Mouse (Mus musculus): ENCODE measurements around the gene Nsd2. TPM values are rescaled to one million over a fixed set of nuclear protein-coding genes. Genes with fewer than 3 reads are reported as not detected.

Gene Nsd2
- 40.2 and 46.6 TPM in 2 replicates for polyA plus RNA-seq (2015; fragmentation: Nextera tagmentation; extraction: Ambion mirVana)

DNA sequence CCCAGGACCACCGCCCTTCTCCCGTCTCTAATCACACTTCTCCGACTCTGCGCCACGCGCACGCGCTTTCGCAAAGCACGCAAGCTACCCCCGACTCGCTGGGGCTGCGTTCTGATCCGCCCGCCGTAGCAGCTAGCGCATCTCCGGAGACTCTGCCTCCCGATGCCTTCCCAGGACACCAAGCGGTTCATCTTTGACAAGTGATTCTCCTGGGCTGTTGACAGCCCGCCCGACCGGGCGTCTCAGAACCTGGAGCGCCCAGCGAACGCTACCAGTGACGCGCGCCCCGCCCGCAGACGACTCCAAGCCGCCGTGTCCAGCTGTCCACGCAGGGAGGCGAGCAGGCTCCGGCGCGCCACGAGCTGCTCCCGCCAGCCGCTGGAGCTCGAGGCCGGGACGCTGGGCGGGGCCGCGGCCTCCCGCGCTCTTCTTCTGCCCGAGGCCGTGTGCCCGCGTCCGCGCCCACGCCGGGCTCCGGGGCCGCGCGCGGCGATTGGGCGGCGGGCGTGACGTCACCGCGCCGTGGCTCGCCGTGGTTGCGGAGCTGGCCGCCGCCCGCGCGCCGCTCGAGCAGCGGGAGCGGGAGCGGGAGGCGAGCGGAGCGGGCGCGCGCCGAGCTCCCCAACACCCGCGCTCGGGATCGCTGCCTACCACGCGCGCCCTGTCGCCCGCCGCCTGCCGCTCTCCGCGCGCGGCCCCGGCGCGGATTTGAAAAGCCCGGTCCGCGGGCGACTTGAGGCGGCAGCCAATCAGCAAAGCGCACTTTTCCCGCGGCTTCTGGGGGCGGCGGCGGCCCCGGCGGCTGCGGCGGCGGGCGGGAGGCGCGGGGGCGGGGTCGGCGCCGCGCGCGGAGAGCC, at the start of gene Nsd2:
Gene Nsd2, plus strand, starts transcription at position 850 of the 857 bp plus-strand sequence.
- under 1% methylated on average over 90 of the region's 136 CpGs for WGBS
- peak; percentile 83 for ATAC-seq (ENCODE audit: low FRiP score, low TSS enrichment)

DNA sequence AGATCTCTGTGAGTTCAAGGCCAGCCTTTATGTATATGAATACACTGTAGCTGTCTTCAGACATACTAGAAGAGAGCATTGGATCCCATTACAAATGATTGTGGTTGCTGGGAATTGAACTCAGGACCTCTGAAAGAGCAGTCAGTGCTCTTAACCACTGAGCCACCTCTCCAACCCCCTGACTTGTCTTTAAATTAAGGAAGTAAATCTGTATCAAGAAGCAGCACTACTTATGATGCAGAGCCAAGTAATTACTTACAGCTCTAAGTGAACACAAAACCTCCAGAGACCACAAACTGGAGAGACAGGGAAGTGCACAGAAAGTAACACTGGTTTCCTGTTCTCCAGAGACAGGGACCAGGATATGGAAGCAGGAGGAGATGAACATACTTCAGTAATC, 43.3 kb upstream of the Nsd2 start:
- H3K4me2 ChIP-seq (replicated peaks; ENCODE audit: low read depth, low read length) = no peak overlapping the region
- no peaks in the 10 kb centered on the region for H3K9me3 ChIP-seq (ENCODE audit: low read length)
- H3K9ac ChIP-seq (replicated peaks; ENCODE audit: low read length) = no peak overlapping the region
- H3K4me3 ChIP-seq (ENCODE audit: low read length) = no peak overlapping the region
- H3K4me1 ChIP-seq (ENCODE audit: insufficient read depth, low read length) = peaks cover 11% of the 10 kb centered on the region
- peaks cover 20% of the 10 kb centered on the region for H3K36me3 ChIP-seq (ENCODE audit: insufficient read depth, low read length)
- no peak for ATAC-seq (ENCODE audit: low FRiP score, low TSS enrichment)
- H3K27ac ChIP-seq (ENCODE audit: low read length) = no peak overlapping the region
- H3K27me3 ChIP-seq (ENCODE audit: insufficient read depth, low read length) = no peaks in the 10 kb centered on the region

More for the DNA sequence above, at the start of gene Nsd2:
- no peaks in the 10 kb centered on the region for H3K9me3 ChIP-seq (ENCODE audit: low read length)
- H3K27me3 ChIP-seq (ENCODE audit: insufficient read depth, low read length) = no peaks in the 10 kb centered on the region
- H3K9ac ChIP-seq (replicated peaks; ENCODE audit: low read length) = peak within 1 kb of the TSS; percentile 99
- peak within 1 kb of the TSS; percentile 99 for H3K4me3 ChIP-seq (ENCODE audit: low read length)
- no peaks in the 10 kb centered on the region for H3K36me3 ChIP-seq (ENCODE audit: insufficient read depth, low read length)
- peaks cover 28% of the 10 kb centered on the region for H3K4me1 ChIP-seq (ENCODE audit: insufficient read depth, low read length)
- peak within 1 kb of the TSS; percentile 75 for H3K4me2 ChIP-seq (replicated peaks; ENCODE audit: low read depth, low read length)
- H3K27ac ChIP-seq (ENCODE audit: low read length) = peak within 1 kb of the TSS; percentile 97

DNA sequence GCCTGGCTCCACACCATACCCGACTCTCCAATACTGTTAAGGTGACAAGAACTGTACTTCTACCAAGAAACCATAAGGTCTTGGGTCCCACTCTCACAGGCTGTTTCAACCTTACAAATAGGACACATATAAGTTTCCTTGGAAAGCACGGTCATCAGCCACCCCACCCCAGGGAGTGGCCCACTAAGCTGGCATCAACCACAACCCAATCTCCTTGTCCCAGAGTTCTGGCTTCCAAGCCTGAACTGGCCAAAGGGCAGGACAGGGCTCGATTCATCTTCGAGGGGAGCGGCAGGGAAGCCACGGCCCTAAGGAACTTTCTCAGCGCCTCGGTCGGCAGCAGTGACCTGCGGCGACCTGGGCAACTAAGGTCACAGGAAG, 38.6 kb upstream of the Nsd2 start:
- H3K9ac ChIP-seq (replicated peaks; ENCODE audit: low read length) = peak overlapping the region; percentile 89
- WGBS = 5% methylated on average over 11 of the region's 11 CpGs
- peaks cover 15% of the 10 kb centered on the region for H3K4me1 ChIP-seq (ENCODE audit: insufficient read depth, low read length)
- H3K9me3 ChIP-seq (ENCODE audit: low read length) = no peaks in the 10 kb centered on the region
- peak overlapping the region; percentile 76 for H3K4me2 ChIP-seq (replicated peaks; ENCODE audit: low read depth, low read length)
- ATAC-seq (ENCODE audit: low FRiP score, low TSS enrichment) = peak; percentile 8; the same call in 1 of the 2 replicates
- H3K27ac ChIP-seq (ENCODE audit: low read length) = peak overlapping the region; percentile 82
- H3K27me3 ChIP-seq (ENCODE audit: insufficient read depth, low read length) = no peaks in the 10 kb centered on the region
- peak overlapping the region; percentile 94 for H3K4me3 ChIP-seq (ENCODE audit: low read length)
- H3K36me3 ChIP-seq (ENCODE audit: insufficient read depth, low read length) = peaks cover 8% of the 10 kb centered on the region; the same call in 1 of the 2 replicates

DNA sequence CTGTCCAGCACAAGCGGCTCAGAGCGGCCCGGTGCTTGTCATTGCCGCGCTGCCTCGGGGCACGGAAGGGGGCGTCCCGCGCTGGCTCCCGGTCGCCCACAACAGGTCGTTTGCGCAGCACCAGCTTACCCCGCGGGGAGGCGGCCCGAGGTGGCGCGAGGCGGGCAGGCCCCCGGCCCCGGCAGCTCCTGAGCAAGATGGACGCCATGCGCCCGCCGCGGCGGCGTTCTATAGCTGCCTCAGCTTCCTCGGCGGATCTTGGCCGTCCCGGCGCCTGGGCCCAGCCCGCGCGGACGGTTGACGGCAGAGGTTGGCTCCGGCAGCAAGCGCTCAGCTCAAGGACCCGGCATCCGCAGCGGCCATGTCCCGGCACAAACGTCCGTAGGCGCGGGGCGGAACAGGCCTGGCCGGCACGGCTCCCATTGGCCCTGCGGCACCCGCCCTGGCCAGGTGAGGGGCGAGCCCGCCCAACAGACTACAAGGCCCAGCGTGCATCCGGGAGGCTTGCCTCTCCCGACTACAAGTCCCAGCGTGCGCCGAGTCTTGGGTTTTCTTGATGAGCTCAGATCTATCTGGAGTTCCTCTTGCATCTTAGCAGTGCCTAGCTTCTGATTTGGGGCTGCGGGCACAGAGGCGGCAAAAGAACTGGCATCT, 38.1 kb upstream of the Nsd2 start, which contains the start of gene Letm1:
Gene Letm1, minus strand, starts transcription at position 473 of the 654 bp plus-strand sequence.
- Histone ChIP-seq H3K9me3 (ENCODE audit: low read length) (no peaks in the 10 kb centered on the region), H3K36me3 (ENCODE audit: insufficient read depth, low read length) (peaks cover 5% of the 10 kb centered on the region; the same call in 1 of the 2 replicates), H3K27me3 (ENCODE audit: insufficient read depth, low read length) (no peaks in the 10 kb centered on the region), H3K9ac (replicated peaks; ENCODE audit: low read length) (peak within 1 kb of the TSS; percentile 89), H3K4me3 (ENCODE audit: low read length) (peak within 1 kb of the TSS; percentile 94), H3K27ac (ENCODE audit: low read length) (peak within 1 kb of the TSS; percentile 82), H3K4me1 (ENCODE audit: insufficient read depth, low read length) (peaks cover 15% of the 10 kb centered on the region), H3K4me2 (replicated peaks; ENCODE audit: low read depth, low read length) (peak within 1 kb of the TSS; percentile 76)
- under 1% methylated on average over 65 of the region's 65 CpGs for WGBS
- ATAC-seq (ENCODE audit: low FRiP score, low TSS enrichment) = peak; percentile 100

DNA sequence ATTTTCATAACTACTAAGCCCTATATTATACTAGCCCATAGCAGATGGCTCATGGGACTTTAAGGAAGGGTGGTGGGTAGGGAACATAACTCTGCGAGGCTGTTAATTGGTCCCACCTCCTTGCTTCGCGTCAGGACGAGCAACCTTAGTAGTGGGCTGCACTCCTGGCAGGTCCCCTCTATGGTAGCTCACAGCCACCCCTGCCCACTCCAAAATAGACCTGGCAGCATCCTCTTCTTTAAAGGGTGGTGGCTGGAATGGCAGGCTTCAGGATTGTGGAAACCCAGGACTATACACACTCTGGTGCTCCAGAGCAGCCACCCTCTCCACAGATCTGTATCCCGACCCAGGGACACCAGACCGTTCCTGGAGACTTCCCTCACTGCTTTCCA, 37.5 kb upstream of the Nsd2 start:
- Histone ChIP-seq H3K36me3 (ENCODE audit: insufficient read depth, low read length) (no peaks in the 10 kb centered on the region), H3K4me1 (ENCODE audit: insufficient read depth, low read length) (peaks cover 15% of the 10 kb centered on the region), H3K4me2 (replicated peaks; ENCODE audit: low read depth, low read length) (peak overlapping the region; percentile 76), H3K27ac (ENCODE audit: low read length) (peak overlapping the region; percentile 40; the same call in 1 of the 2 replicates), H3K27me3 (ENCODE audit: insufficient read depth, low read length) (no peaks in the 10 kb centered on the region), H3K4me3 (ENCODE audit: low read length) (peak overlapping the region; percentile 94), H3K9ac (replicated peaks; ENCODE audit: low read length) (peak overlapping the region; percentile 89), H3K9me3 (ENCODE audit: low read length) (no peaks in the 10 kb centered on the region)
- WGBS = 5% methylated on average over 6 of the region's 6 CpGs
- ATAC-seq (ENCODE audit: low FRiP score, low TSS enrichment) = peak; percentile 75

DNA sequence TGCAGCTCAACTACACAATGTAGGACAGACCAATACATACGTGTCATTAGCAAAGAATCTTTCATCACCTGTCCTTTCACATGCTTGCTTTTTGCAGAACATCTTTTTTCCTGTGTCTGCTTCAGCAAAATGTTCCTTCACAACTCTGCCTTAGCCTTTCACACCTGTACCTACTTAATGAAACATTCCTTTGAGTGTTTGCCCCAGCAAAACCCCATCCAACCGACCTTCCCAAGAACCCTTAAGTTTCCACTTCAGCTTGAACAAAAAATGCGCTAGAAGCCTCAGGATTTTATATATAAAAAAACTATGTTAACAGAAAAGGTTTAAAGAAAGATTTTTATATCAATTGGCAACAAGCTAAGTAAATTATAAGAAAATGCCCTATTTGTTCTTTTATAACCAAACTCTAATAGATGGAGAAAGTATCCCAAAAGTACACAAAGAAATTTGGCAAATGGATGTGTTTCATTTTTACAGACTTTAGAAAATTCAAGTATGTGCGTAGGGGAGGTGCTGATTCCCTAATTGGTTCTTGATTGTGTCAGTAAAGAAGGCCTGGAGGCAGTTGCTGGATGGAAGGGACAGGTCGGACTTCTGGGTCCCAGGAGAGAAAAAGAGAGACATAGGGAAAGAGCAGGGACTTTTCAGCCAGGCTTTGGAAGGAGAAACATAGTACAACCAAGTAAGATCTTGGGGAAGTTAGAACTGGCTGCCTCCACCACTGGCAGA, 28.4 kb upstream of the Nsd2 start:
- Histone ChIP-seq H3K4me3 (ENCODE audit: low read length) (no peak overlapping the region), H3K9me3 (ENCODE audit: low read length) (no peaks in the 10 kb centered on the region), H3K36me3 (ENCODE audit: insufficient read depth, low read length) (no peaks in the 10 kb centered on the region), H3K27me3 (ENCODE audit: insufficient read depth, low read length) (no peaks in the 10 kb centered on the region), H3K4me2 (replicated peaks; ENCODE audit: low read depth, low read length) (no peak overlapping the region), H3K4me1 (ENCODE audit: insufficient read depth, low read length) (no peaks in the 10 kb centered on the region), H3K9ac (replicated peaks; ENCODE audit: low read length) (no peak overlapping the region), H3K27ac (ENCODE audit: low read length) (no peak overlapping the region)
- ATAC-seq (ENCODE audit: low FRiP score, low TSS enrichment) = no peak
- WGBS = 73% methylated on average over 5 of the region's 5 CpGs

DNA sequence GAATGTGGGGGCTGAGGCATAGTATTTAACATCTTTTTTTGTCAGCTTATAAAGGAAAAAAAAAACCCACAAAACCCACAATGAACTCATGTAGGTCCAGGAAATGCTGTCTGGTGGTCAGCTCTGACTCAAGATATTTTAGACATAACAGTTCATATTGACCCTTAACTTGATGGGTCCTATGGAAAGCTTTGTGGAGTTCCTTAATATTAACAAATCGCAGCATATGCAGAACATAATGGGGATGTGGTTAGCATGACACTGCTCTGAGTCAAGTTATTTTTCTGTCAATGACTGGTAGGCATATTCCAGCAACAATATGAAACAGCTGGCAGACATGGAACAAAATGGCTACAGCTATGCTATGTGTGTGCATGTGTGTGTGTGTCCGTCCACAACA, 17.2 kb upstream of the Nsd2 start:
- Histone ChIP-seq H3K4me3 (ENCODE audit: low read length) (no peak overlapping the region), H3K4me1 (ENCODE audit: insufficient read depth, low read length) (no peaks in the 10 kb centered on the region), H3K9me3 (ENCODE audit: low read length) (peaks cover 15% of the 10 kb centered on the region), H3K4me2 (replicated peaks; ENCODE audit: low read depth, low read length) (no peak overlapping the region), H3K36me3 (ENCODE audit: insufficient read depth, low read length) (no peaks in the 10 kb centered on the region), H3K27me3 (ENCODE audit: insufficient read depth, low read length) (no peaks in the 10 kb centered on the region), H3K9ac (replicated peaks; ENCODE audit: low read length) (no peak overlapping the region), H3K27ac (ENCODE audit: low read length) (no peak overlapping the region)
- no peak for ATAC-seq (ENCODE audit: low FRiP score, low TSS enrichment)
- WGBS = 82% methylated on average over 2 of the region's 2 CpGs

DNA sequence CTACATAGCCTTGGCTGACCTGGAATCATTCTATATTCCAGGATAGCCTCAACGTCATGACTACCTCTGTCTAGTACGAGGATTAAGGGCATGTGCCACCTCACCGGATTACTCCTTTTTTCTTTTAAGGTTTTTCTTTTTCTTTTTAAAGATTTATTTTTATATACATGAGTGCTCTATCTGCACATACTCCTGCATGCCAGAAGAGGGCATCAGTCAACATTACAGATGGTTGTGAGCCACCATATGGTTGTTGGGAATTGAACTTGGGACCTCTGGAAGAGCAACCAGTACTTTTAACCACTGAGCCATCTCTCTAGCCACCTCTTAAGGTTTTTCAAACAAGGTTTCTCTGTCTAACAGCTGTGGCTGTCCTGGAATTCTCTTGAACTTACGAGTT, 9.0 kb upstream of the Nsd2 start:
- ATAC-seq (ENCODE audit: low FRiP score, low TSS enrichment) = no peak
- Histone ChIP-seq H3K36me3 (ENCODE audit: insufficient read depth, low read length) (no peaks in the 10 kb centered on the region), H3K27me3 (ENCODE audit: insufficient read depth, low read length) (no peaks in the 10 kb centered on the region), H3K9ac (replicated peaks; ENCODE audit: low read length) (no peak overlapping the region), H3K4me3 (ENCODE audit: low read length) (no peak overlapping the region), H3K4me1 (ENCODE audit: insufficient read depth, low read length) (no peaks in the 10 kb centered on the region), H3K4me2 (replicated peaks; ENCODE audit: low read depth, low read length) (no peak overlapping the region), H3K9me3 (ENCODE audit: low read length) (no peaks in the 10 kb centered on the region), H3K27ac (ENCODE audit: low read length) (no peak overlapping the region)
- 91% methylated on average over 4 of the region's 4 CpGs for WGBS

DNA sequence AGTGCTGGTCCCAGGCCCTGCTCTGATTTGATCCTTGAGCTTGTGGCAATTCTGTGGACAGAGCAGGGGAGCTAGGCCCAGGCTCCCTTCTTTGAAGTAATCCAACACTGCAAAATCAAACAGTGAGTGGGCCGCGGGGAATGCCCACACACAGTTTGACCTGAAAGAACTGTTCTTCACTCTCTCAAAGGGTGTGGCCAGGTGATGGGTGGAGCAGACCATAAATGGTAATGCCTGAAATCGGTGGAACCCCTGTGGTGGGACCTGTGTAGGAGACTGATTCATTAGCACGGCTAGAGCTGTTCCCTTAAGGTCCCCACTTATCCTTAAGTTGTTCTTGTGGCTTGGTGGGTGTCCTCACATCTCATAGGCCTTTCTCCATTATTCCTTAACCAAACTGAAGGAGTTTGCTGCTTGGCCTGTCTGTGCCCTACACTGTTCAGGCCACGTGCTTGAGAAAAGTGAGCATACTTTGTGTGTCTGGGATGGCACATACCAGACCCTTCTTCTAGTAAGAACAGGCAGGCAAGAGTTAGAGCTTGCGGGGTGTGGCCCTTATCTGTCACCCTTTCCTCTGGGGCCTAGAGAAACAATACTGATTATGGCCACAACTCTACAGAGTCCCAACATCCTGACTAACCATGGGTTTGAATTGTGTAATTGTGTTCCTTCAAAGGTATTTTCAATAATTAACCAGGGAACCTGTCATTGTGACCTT, 4.4 kb upstream of the Nsd2 start:
- Histone ChIP-seq H3K9ac (replicated peaks; ENCODE audit: low read length) (no peak overlapping the region), H3K36me3 (ENCODE audit: insufficient read depth, low read length) (no peaks in the 10 kb centered on the region), H3K27me3 (ENCODE audit: insufficient read depth, low read length) (no peaks in the 10 kb centered on the region), H3K4me1 (ENCODE audit: insufficient read depth, low read length) (peaks cover 9% of the 10 kb centered on the region; the same call in 1 of the 2 replicates), H3K27ac (ENCODE audit: low read length) (no peak overlapping the region), H3K4me2 (replicated peaks; ENCODE audit: low read depth, low read length) (no peak overlapping the region), H3K4me3 (ENCODE audit: low read length) (no peak overlapping the region), H3K9me3 (ENCODE audit: low read length) (no peaks in the 10 kb centered on the region)
- no peak for ATAC-seq (ENCODE audit: low FRiP score, low TSS enrichment)
- 79% methylated on average over 6 of the region's 6 CpGs for WGBS

All from kidney, embryonic 16.5 days (tissue).